Mouse (Mus musculus): ENCODE measurements around the gene Hbb-y. TPM values are rescaled to one million over a fixed set of nuclear protein-coding genes. Genes with fewer than 3 reads are reported as not detected.
A peak's percentile ranks its signal among the peaks of the same experiment; 100 is the strongest.
"Not testable (repeated sequence)": the region's sequence is repeated elsewhere in the genome, so short reads cannot be mapped to it uniquely, and the experiment has no call there.

Hbb-y gene
- total RNA-seq, 2 experiments from 2014 or later = not detected

DNA sequence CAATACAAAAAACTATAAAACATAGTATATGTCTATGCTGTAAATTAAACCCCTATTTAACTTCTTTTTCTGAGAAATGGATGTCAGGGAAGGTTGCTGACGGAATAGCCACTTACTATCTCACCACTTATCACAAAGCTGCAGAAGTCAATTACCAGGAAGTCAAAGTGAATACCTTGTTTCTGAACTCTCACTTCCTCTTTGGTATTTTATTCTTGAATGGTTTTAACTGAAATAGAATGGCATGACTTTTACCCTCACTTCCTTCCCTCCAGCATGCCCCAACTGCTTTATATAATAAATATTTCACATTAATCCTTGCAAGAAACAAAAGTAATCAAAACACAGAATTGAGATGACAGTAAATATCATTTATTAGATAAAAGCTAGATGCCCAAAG is 40.8 kb downstream of the Hbb-y start:
- DNase-seq = no peak

DNA sequence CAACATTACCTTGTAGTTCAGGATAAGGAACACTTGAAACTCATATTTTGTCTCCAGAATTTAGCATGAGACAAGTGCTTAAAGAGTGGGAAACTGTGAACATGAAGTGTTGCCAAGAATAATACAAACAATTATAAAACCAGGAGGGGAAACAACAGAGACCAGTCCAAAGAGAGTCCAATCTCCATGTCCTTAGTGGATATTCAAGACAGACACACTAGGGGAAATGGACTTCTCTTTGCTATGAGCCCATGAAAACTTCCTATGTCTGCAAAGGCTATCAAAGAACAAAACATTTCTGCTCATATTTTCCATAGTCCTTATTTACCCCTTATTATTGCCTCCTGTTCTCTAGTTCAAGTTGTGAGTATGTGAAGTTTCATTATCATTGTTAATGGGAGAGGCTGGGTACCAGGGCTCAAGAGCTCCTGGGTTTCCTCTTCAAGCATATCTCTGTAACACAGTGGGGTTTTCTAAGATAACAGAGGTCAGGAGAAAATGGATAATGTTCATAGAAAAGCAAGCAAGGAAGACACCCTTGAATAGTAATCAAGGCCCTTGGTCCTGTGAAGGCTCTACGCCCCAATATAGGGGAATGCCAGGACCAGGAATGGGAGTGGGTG is 41.7 kb downstream of the Hbb-y start:
- DNase-seq = no peak

DNA sequence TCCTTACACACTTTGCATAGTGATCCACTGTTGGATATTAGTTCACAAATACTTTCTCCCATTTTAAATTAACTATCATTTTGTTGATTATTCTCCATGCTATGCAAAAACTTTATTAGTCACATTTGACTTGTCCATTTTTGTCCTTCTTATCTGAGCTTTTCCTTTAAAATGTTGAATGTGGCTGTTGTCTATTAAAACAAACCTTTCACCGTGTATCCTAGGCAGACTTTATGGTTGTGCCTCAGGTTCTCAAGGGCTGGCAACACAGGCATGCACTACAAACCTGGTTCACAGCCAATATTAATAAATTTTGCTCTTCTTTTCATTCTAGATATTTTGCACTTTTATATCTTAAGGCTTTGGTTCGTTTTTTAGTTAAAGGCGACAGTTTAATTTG is 42.3 kb downstream of the Hbb-y start:
- DNase-seq = no peak

DNA sequence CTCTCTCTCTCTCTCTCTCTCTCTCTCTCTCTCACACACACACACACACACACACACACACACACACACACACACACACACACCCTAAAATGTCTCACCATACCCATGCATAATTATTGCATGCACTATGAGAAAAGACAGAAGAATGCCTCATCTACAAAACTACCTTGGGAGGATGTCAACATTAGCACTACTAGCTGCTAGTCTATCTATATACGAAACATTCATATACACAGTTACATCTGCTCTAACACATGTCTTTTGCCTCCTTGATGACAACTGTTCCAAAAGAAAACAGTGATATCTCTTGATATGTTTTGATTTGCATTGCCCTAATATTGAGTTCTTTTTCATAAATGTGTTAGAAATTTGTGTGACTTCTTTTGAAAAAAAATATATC is 42.7 kb downstream of the Hbb-y start:
- DNase-seq = no peak

DNA sequence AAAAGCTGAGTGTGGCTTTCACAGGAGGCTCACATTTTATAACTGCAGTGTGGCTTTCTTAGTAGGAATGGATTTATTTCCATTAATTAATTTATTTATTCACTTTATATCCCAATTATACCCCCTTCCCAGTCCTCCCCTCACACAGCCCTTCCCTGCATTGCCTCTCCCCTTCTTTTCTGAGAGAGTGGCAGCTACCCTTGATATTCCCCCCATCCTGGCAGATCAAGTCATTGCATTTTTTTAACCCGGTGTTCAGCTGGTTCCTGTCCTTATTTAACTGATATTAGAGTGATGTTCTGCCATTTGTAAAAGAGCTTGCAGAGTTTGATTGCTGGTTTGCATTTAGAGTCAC is 43.2 kb downstream of the Hbb-y start:
- no peak for DNase-seq

DNA sequence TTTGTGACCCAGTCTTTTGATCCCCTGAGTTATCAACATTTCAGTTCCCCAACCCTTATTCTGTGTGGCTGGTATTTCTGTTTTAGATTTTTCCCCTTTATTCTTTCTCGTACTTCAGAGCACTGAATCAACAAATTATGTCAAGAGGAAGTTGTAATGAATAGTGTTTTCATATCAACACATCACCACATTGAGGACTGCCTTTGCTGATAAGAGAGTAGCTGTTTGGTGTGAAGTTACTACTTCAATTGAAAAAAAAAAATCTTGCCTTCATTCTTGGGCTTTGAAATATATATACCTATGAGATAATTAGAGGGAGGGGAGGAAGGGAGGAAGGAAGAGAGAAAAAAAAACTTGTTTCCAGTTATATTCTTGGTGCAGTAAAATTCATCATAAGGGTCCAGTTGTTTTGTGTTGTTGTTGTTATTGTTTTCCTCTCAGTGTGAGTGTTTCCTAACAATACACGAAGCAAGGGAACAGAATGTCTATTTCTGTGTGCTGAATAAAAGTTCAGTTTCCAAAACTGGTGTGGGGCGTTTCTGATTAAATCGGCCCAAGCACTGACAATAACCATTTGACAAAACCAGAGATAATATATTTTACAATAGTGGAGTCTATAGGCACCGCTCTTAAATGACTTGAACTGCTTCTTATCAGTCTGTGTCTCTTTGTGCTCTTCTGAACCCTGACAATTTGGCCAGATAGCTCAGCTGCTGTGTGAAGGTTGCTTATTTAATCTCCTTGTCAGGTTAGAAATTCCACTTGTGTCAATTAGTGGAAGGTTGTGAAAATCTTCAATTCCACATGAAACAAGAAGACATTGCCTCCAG is 43.8 kb downstream of the Hbb-y start:
- DNase-seq = no peak

DNA sequence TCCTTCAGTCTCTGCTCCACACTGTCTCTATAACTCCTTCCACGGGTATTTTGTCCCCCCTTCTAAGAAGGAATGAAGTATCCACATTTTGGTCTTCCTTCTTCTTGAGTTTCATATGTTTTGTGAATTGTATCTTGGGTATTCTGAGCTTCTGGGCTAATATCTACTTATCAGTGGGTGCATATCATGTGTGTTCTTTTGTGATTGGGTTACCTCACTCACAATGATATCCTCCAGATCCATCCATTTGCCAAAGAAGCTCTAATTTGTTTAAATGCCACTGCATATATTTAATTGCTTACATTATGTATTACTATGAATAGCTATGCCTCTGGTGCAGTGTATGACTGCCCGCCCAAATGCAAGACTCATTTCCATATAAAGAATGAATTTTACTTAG is 44.9 kb downstream of the Hbb-y start:
- DNase-seq = not testable (repeated sequence)

DNA sequence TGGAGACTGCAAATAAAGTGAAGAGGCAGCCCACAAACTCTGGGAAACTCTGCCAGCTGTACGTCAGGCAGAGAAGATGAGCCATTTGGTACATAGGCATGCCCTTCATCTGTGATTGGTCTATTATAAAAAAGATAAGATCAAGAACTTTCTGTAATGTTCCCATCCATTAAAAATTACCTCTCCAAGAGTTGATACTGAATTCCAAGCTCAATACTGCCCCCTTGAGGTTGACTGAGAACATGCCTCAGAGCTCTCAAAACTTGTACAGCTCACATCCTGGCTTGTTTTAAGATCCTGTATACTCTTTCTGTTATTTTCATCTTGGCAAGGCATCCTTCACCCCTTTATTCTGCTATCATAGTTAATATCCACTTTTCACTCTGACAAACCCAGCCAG is 46.2 kb downstream of the Hbb-y start:
- peak; percentile 3 to 22 for DNase-seq

Other genes starting within 250 kb of the Hbb-y start
- gene Olfr620, start 240.7 kb downstream of the Hbb-y start, total RNA-seq (2021) = not detected
- not detected for gene Olfr622, start 210.5 kb downstream of the Hbb-y start, total RNA-seq (2021)
- gene Olfr623, start 189.5 kb downstream of the Hbb-y start, total RNA-seq (2021) = not detected
- not detected for gene Olfr624, start 182.0 kb downstream of the Hbb-y start, total RNA-seq (2021)
- not detected for gene Olfr625-ps1, start 170.5 kb downstream of the Hbb-y start, total RNA-seq (2021)
- not detected for gene Olfr243, start 138.5 kb downstream of the Hbb-y start, total RNA-seq (2021)
- gene Olfr628, start 122.8 kb downstream of the Hbb-y start, total RNA-seq (2021) = not detected
- not detected for gene Olfr629, start 108.3 kb downstream of the Hbb-y start, total RNA-seq (2021)
- gene Olfr630, start 95.9 kb downstream of the Hbb-y start, total RNA-seq (2021) = not detected
- gene Olfr69, start 81.6 kb downstream of the Hbb-y start, total RNA-seq (2021) = not detected
- not detected for gene Olfr68, start 73.5 kb downstream of the Hbb-y start, total RNA-seq (2021)
- not detected for gene Olfr67, start 61.4 kb downstream of the Hbb-y start, total RNA-seq (2021)
- 100 to 1,000 TPM; 243 to 471 TPM for gene Hbb-bt, start 39.2 kb downstream of the Hbb-y start, total RNA-seq (2021)
- 1,000 to 10,000 TPM; 1,998 to 3,266 TPM for gene Hbb-bs, start 25.1 kb downstream of the Hbb-y start, total RNA-seq (2021)
- not detected for gene Hbb-bh2, start 12.7 kb downstream of the Hbb-y start, total RNA-seq (2021)
- not detected for gene Hbb-bh1, start 10.1 kb downstream of the Hbb-y start, total RNA-seq (2021)
- gene Olfr66, start 33.0 kb upstream of the Hbb-y start, total RNA-seq (2021) = not detected
- not detected for gene Olfr64, start 41.3 kb upstream of the Hbb-y start, total RNA-seq (2021)
- not detected for gene Olfr65, start 50.3 kb upstream of the Hbb-y start, total RNA-seq (2021)
- not detected for gene Olfr631, start 75.6 kb upstream of the Hbb-y start, total RNA-seq (2021)
- gene Olfr632, start 81.1 kb upstream of the Hbb-y start, total RNA-seq (2021) = not detected
- gene Olfr633, start 91.2 kb upstream of the Hbb-y start, total RNA-seq (2021) = not detected
- not detected for gene Olfr635, start 117.9 kb upstream of the Hbb-y start, total RNA-seq (2021)
- not detected for gene Olfr638, start 145.5 kb upstream of the Hbb-y start, total RNA-seq (2021)
- gene Olfr639, start 164.1 kb upstream of the Hbb-y start, total RNA-seq (2021) = not detected
- gene Olfr640, start 172.4 kb upstream of the Hbb-y start, total RNA-seq (2021) = not detected
- gene Olfr641, start 182.2 kb upstream of the Hbb-y start, total RNA-seq (2021) = not detected
- gene Olfr642, start 199.4 kb upstream of the Hbb-y start, total RNA-seq (2021) = not detected
- gene 4930516K23Rik, start 208.2 kb upstream of the Hbb-y start, total RNA-seq (2021) = not detected
- gene Olfr644, start 218.7 kb upstream of the Hbb-y start, total RNA-seq (2021) = not detected
- not detected for gene Olfr645, start 232.2 kb upstream of the Hbb-y start, total RNA-seq (2021)